Mouse (Mus musculus): ENCODE data around the gene Fam135a.

DNA sequence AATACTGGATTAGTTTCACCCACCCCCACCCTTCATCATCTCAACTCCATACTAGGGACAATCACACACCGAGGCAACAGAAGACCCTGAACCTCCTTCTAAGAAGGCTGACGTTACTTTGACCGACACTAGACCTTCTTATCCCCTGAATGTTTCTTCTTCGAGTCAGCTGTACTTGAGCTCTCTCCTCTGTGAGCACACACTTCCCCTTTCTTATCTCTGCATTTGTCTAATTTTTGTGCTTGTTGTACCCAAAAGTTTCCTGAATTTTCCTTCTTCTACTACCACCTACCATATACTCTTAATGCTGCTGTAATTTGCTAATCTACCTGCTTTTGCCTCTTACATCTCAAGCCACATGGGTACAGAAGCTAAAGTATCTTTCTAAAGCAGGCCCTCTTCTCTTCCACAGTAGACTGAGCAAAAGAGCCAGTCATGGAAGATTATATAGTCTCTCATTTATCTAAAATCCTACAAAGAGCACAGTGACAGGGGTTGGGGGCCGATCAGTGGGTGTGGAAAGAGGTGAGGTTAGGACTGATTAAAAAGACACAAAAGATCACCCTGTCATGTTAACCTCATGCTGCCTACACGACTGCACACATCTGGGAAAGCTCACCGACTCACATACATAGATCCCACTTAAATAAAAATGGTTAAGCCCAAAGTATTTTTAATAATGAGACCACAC lies 101.9 kb downstream of the Fam135a start:
- TF ChIP-seq CTCF (IDR thresholded peaks at IDR 0.05; ENCODE audit: low read depth) (no peak), EP300 (optimal IDR thresholded peaks at IDR 0.05) (no peak)

All from stomach, postnatal 0 days (tissue).